Mouse (Mus musculus) liver, adult (tissue): ENCODE results near the gene Aifm2.

Experiments used
- GATA4 ChIP-seq: IDR thresholded peaks from 2 replicates; pipeline ENCODE4 v1.6.1; 2014; ENCODE audit warnings: mild to moderate bottlenecking, low read length; ENCODE audit not compliant: insufficient replicate concordance

Aifm2 gene

GRCm38 (mm10) chr10:61706412-61707375 is 8.4 kb upstream of the Aifm2 start:
- TF ChIP-seq GATA4: no peak

- no peak for TF ChIP-seq GATA4
These were observed 1.5 kb upstream of the Aifm2 start for GRCm38 (mm10) chr10:61713601-61714000.

GRCm38 (mm10) chr10:61714146-61714545 is 917 bp upstream of the Aifm2 start:
- TF ChIP-seq GATA4: no peak

GRCm38 (mm10) chr10:61715462-61715837 is 387 bp downstream of the Aifm2 start:
- no peak for TF ChIP-seq GATA4

GRCm38 (mm10) chr10:61715996-61716864 is 1.2 kb downstream of the Aifm2 start:
- TF ChIP-seq GATA4: no peak

GRCm38 (mm10) chr10:61717406-61718296 is 2.6 kb downstream of the Aifm2 start:
- no peak for TF ChIP-seq GATA4

GRCm38 (mm10) chr10:61720331-61720730 is 5.3 kb downstream of the Aifm2 start:
- TF ChIP-seq GATA4: no peak

GRCm38 (mm10) chr10:61722215-61722614 is 7.2 kb downstream of the Aifm2 start:
- TF ChIP-seq GATA4: no peak

GRCm38 (mm10) chr10:61723271-61723670 is 8.2 kb downstream of the Aifm2 start:
- no peak for TF ChIP-seq GATA4

- no peak for TF ChIP-seq GATA4
These were observed 14.1 kb downstream of the Aifm2 start for GRCm38 (mm10) chr10:61729181-61729580.

- TF ChIP-seq GATA4: no peak
These were observed 15.1 kb downstream of the Aifm2 start for GRCm38 (mm10) chr10:61730171-61730570.

- TF ChIP-seq GATA4: no peak
These were observed 19.3 kb downstream of the Aifm2 start for GRCm38 (mm10) chr10:61734377-61734776.

GRCm38 (mm10) chr10:61736671-61737078 is 21.6 kb downstream of the Aifm2 start:
- TF ChIP-seq GATA4: no peak

GRCm38 (mm10) chr10:61737537-61737936 is 22.5 kb downstream of the Aifm2 start:
- no peak for TF ChIP-seq GATA4

- TF ChIP-seq GATA4: no peak
These were observed 23.1 kb downstream of the Aifm2 start for GRCm38 (mm10) chr10:61738126-61738525.

GRCm38 (mm10) chr10:61741306-61741705 is 26.2 kb downstream of the Aifm2 start:
- no peak for TF ChIP-seq GATA4
